Mouse (Mus musculus) limb, embryonic 13.5 days (tissue): ENCODE data around the gene Dmd. TPM values are rescaled to one million over a fixed set of nuclear protein-coding genes. Genes with fewer than 3 reads are reported as not detected.
"Not testable (repeated sequence)": the region's sequence is repeated elsewhere in the genome, so short reads cannot be mapped to it uniquely, and the experiment has no call there.

ENCODE experiments used
- ATAC-seq: fragments of 200-750 bp; cut with Nextera tagmentation; 2 replicates; pipeline ENCODE4 v1.8.0; 2017; ENCODE audit warnings: low read depth, moderate number of reproducible peaks, moderate TSS enrichment; ENCODE audit not compliant: low FRiP score
- H3K27ac ChIP-seq: fragments of 300-500 bp; sonication (generic); 2 replicates; pipeline ENCODE4 v1.5.1; 2015; ENCODE audit warnings: inconsistent platforms, mild to moderate bottlenecking, moderate library complexity
- H3K27me3 ChIP-seq: fragments of 300-500 bp; sonication (generic); 2 replicates; pipeline ENCODE4 v1.6.1; 2015; ENCODE audit warnings: mild to moderate bottlenecking, inconsistent platforms
- H3K36me3 ChIP-seq: fragments of 300-500 bp; sonication (generic); 2 replicates; pipeline ENCODE4 v1.6.1; 2015; ENCODE audit warnings: inconsistent platforms, mild to moderate bottlenecking, moderate library complexity
- H3K4me1 ChIP-seq: fragments of 300-500 bp; sonication (generic); 2 replicates; pipeline ENCODE4 v1.6.1; 2015; ENCODE audit warnings: inconsistent platforms
- H3K4me2 ChIP-seq: fragments of 300-500 bp; sonication (generic); replicated peaks from 2 replicates; pipeline ENCODE4 v1.6.1; 2015; ENCODE audit warnings: inconsistent platforms, mild to moderate bottlenecking, moderate library complexity
- H3K4me3 ChIP-seq: fragments of 300-500 bp; sonication (generic); 2 replicates; pipeline ENCODE4 v1.5.1; 2015; ENCODE audit warnings: moderate library complexity, mild to moderate bottlenecking, inconsistent platforms
- H3K9ac ChIP-seq: fragments of 300-500 bp; sonication (generic); 2 replicates; pipeline ENCODE4 v1.6.1; 2015; ENCODE audit warnings: mild to moderate bottlenecking, inconsistent platforms
- H3K9me3 ChIP-seq: fragments of 300-500 bp; sonication (generic); 2 replicates; pipeline ENCODE4 v1.6.1; 2016; ENCODE audit warnings: inconsistent platforms
- WGBS: fragments of 180-500 bp; shearing (Covaris S2); methylation state at CpG from one replicate; pipeline ENCODE4 v1.1.7; 2015; 5-methylcytosine and 5-hydroxymethylcytosine counted together
- polyA plus RNA-seq: library from polyadenylated mRNA; unstranded; fragments of >200 nt; fragmentation: Nextera tagmentation; extraction: Ambion mirVana; gene quantifications from 2 replicates; pipeline ENCODE4 v1.2.1, GENCODE M21; 2015

Dmd gene
- polyA plus RNA-seq, 1 experiment from 2014 or later = 17.5 TPM

DNA sequence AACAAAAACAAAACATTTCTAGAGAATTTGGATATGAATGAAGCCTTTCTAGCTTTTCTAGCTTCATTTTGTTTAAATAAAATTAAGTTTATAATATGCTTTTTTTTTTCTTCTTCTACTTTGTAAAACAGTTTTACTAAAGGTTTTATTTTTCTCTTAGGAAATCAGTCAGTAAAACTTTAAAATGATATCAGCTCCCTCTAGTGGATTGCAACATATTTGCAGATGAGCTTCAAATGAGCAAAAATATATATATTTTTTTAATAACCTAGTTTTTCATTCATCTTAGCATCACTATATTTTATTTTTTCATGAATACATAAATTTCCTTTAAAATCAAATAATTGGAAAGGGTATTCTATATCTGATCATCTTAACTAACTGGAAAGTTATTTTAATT, 838.7 kb downstream of the Dmd start:
- H3K4me2 ChIP-seq = no peak overlapping the region
- H3K27me3 ChIP-seq = no peaks in the 10 kb centered on the region
- H3K36me3 ChIP-seq = no peaks in the 10 kb centered on the region
- no peak overlapping the region for H3K4me3 ChIP-seq
- no peaks in the 10 kb centered on the region for H3K9me3 ChIP-seq
- H3K9ac ChIP-seq = no peak overlapping the region
- ATAC-seq = no peak
- H3K27ac ChIP-seq = no peak overlapping the region
- no peaks in the 10 kb centered on the region for H3K4me1 ChIP-seq

DNA sequence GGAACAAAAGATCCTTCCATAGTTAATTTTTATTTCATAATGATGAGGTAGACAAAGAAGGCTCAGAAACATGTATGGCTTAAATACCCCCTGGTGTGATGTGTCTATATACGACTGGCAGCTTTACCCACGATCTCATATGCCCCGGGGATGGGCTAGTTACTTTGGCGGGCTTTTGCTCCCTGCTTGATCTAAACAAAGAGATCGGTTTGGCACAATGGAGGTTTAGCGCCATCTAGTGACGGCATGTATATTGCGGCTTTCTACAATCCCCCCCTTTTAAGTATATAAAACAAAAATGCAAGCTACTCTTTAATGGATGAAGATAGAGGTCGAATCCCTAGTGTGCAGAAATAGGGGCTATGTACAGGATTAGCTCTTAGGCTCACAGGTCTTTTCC, 918.8 kb downstream of the Dmd start:
- WGBS = 46% methylated on average over 9 of the region's 9 CpGs
- H3K9ac ChIP-seq, H3K4me3 ChIP-seq, H3K9me3 ChIP-seq, ATAC-seq, H3K27ac ChIP-seq, H3K4me1 ChIP-seq, H3K27me3 ChIP-seq, H3K4me2 ChIP-seq, H3K36me3 ChIP-seq: not testable (repeated sequence)

DNA sequence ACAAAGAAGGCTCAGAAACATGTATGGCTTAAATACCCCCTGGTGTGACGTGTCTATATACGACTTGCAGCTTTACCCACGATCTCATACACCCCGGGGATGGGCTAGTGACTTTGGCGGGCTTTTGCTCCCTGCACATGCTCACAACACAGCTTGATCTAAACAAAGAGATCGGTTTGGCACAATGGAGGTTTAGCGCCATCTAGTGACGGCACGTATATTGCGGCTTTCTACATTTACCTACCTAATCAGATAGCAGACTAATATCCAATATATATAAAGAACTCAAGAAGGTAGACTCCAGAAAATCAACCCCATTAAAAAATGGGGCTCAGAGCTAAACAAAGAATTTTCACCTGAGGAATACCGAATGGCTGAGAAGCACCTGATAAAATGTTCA, 926.7 kb downstream of the Dmd start:
- ATAC-seq, H3K27ac ChIP-seq, H3K9ac ChIP-seq, H3K4me2 ChIP-seq, H3K36me3 ChIP-seq, H3K4me3 ChIP-seq, H3K4me1 ChIP-seq, H3K9me3 ChIP-seq, H3K27me3 ChIP-seq: not testable (repeated sequence)
- WGBS = 85% methylated on average over 11 of the region's 11 CpGs

DNA sequence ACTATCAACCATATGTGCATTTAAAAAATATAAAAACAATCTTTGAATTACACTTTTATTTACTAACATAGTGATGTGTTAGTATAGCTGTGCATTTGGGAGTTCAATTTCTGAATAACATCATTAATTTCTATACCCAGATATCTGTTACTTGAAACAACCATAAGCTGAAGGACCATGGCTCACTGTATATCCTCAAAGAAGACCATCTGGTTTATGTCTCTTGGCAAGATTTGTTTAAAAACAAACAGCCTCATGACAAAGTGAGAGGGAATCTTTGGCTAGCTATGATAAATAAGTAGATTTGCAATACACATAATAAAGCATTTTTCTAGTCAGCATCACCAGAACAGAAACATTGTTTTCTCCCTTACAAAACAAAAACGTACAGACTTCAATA, 1027.2 kb downstream of the Dmd start:
- 68% methylated on average over 1 of the region's 1 CpGs for WGBS
- H3K4me1 ChIP-seq = no peaks in the 10 kb centered on the region
- H3K9ac ChIP-seq = no peak overlapping the region
- H3K27ac ChIP-seq = no peak overlapping the region
- H3K27me3 ChIP-seq = no peaks in the 10 kb centered on the region
- H3K4me2 ChIP-seq = no peak overlapping the region
- H3K9me3 ChIP-seq = no peaks in the 10 kb centered on the region
- ATAC-seq = no peak
- no peak overlapping the region for H3K4me3 ChIP-seq
- H3K36me3 ChIP-seq = no peaks in the 10 kb centered on the region

DNA sequence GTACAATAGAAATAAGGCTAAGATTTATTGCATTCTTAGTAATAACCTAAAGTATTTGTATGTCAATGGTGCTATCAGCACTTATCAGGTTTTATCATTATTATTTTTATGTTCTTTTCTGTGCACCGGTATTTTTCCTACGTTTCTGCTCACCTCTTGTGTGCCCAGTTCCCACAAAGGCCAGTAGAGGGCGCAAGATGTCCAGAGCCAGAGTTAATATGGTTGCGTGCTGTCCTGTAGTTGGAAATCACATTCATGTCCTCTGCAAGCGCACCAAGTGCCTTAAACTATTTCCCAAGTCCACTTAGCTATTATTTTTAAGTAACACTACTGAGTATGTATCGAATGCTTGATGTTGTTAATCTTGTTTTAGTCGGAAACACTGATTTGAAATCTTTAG, 1052.6 kb downstream of the Dmd start:
- H3K36me3 ChIP-seq = no peaks in the 10 kb centered on the region
- ATAC-seq = no peak
- 39% methylated on average over 7 of the region's 7 CpGs for WGBS
- H3K4me1 ChIP-seq = no peaks in the 10 kb centered on the region
- H3K9me3 ChIP-seq = no peaks in the 10 kb centered on the region
- no peaks in the 10 kb centered on the region for H3K27me3 ChIP-seq
- H3K9ac ChIP-seq = no peak overlapping the region
- no peak overlapping the region for H3K4me2 ChIP-seq
- no peak overlapping the region for H3K4me3 ChIP-seq
- no peak overlapping the region for H3K27ac ChIP-seq

DNA sequence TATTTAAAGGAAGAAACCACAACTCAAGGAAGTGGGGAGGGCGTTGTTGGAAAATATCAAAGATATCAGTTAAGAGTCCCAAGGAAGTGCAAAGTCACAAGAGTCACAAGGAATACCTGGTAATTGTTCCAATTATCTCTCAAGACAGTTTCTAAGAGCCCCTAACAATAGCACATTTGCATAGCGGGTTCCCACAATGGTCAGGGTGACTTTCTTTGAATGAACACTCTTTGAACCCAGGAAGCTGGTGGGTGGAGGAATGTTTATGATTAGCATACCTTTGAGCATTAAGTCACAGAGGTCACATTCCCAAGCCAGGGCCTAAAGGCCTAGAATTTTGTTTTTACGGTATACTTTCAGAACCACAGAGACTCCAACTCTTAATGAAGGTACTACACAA, 1113.8 kb downstream of the Dmd start:
- H3K4me1 ChIP-seq, ATAC-seq, H3K27ac ChIP-seq, H3K36me3 ChIP-seq, H3K9me3 ChIP-seq, H3K4me3 ChIP-seq, H3K9ac ChIP-seq, H3K27me3 ChIP-seq, H3K4me2 ChIP-seq: not testable (repeated sequence)
- 91% methylated on average over 3 of the region's 3 CpGs for WGBS

DNA sequence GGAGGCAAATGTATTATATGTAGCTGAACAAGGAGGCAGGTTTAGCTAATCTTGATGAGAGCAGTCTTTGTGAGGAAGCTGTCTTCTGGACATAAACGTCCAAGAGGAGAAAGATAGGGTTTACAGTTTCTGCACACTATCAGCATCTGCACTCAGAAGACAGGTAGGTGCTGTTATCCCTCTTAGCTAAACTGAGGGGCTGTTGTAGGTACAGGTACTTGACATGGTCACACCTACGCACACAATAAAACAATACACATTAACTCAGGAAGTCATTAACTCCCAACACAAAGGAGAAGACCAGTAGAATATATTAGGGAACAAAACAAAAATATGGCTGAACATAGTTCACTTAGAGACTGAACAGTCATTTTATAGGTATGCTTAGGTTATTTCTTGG, 1217.2 kb downstream of the Dmd start:
- no peak for ATAC-seq
- Histone ChIP-seq H3K27ac (no peak overlapping the region), H3K4me1 (no peaks in the 10 kb centered on the region), H3K9ac (no peak overlapping the region), H3K27me3 (no peaks in the 10 kb centered on the region), H3K4me3 (no peak overlapping the region), H3K9me3 (no peaks in the 10 kb centered on the region), H3K36me3 (no peaks in the 10 kb centered on the region), H3K4me2 (no peak overlapping the region)
- WGBS = 77% methylated on average over 2 of the region's 2 CpGs

DNA sequence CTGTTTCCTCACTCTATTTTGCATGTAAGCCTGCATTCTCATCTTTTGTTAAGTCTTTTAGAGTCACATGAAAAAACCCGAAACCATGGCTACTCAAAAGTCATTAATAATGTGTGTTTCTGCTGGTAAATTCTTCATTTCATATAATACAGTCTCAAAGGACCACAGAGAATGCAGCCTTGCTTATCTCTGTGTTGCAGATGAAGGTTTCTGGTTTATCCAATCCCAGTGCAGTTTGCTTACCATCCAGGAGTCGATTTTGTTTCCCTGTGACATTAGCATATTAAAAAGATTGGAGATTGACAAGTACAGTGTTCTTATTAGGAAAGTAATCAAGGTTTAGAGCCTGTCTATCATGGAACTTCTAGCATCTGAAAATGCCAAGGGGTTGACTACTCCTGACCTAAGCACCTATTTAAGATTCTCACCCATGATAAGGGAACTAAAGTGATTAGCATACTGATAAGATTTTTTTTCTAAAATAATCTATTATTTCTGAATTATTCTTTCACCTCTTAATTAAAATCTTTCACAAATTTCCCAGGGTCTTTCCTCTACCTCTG, 1292.7 kb downstream of the Dmd start:
- Histone ChIP-seq H3K27ac (no peak overlapping the region), H3K9me3 (no peaks in the 10 kb centered on the region), H3K4me3 (no peak overlapping the region), H3K27me3 (no peaks in the 10 kb centered on the region), H3K36me3 (no peaks in the 10 kb centered on the region), H3K4me2 (no peak overlapping the region), H3K9ac (no peak overlapping the region), H3K4me1 (no peaks in the 10 kb centered on the region)
- WGBS = 63% methylated on average over 2 of the region's 2 CpGs
- ATAC-seq = no peak

DNA sequence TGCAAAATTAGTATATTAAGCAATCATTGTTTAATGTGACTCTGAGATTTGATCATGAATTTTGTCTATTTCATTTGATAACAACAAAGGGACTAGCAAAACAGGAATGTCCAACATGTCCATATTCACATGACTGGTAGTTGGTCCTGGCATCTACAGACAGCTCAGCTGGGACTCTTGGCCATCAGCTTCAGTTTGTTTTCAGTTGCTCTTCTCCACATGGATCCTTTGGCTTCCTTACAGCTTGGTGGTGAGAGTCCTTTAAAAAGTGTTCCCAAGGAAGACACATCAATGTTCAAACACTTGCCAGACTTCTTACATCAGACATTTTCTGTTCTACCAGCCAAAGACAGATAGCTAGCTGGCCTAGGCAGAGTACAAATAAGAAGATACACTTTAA, 1381.9 kb downstream of the Dmd start:
- H3K27ac ChIP-seq = no peak overlapping the region
- H3K9ac ChIP-seq = no peak overlapping the region
- ATAC-seq = no peak
- no peak overlapping the region for H3K4me3 ChIP-seq
- H3K27me3 ChIP-seq = no peaks in the 10 kb centered on the region
- no peaks in the 10 kb centered on the region for H3K4me1 ChIP-seq
- H3K9me3 ChIP-seq = no peaks in the 10 kb centered on the region
- H3K36me3 ChIP-seq = no peaks in the 10 kb centered on the region
- H3K4me2 ChIP-seq = no peak overlapping the region

DNA sequence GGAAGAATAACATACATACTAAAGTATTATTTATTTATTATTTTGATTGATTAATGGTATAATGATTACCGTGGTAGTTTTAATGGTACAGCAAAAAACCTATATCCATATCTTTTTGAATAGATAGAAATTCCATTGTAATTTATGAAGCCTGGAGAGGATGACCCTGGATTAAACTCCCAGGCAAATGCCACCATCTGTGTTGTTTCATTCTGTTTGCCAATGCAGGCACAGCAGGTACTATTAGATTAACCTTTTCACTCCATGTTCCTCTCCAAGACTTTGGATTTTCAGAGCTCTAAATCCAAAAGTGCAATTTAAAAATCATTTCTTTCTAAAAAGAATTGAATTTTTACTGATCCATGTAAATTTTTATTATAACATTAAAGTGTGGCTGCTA, 1383.5 kb downstream of the Dmd start:
- no peak overlapping the region for H3K9ac ChIP-seq
- no peak overlapping the region for H3K27ac ChIP-seq
- 97% methylated on average over 1 of the region's 1 CpGs for WGBS
- H3K36me3 ChIP-seq = no peaks in the 10 kb centered on the region
- no peaks in the 10 kb centered on the region for H3K9me3 ChIP-seq
- H3K27me3 ChIP-seq = no peaks in the 10 kb centered on the region
- no peaks in the 10 kb centered on the region for H3K4me1 ChIP-seq
- H3K4me2 ChIP-seq = no peak overlapping the region
- no peak overlapping the region for H3K4me3 ChIP-seq
- ATAC-seq = no peak

DNA sequence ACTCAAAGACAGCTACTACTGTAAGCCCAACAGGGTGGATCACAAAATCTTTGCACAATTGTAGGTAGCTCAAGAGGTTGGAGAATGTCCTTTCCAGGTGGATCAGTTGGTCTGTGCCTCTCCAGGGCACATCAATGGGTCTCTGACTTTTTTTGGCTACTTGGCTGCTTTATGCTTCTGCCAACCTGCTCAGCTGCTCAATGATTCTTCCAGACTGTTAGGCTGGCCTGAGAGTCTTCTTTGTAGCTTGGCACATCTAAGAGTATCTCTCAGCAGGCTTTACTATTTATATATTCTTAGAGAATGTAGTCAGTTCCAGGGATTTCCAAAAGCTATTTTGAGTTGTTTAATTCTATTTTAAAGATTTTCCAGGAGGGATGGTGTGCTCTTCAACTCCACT, 1416.3 kb downstream of the Dmd start:
- Histone ChIP-seq H3K27ac (no peak overlapping the region), H3K4me3 (no peak overlapping the region), H3K9me3 (no peaks in the 10 kb centered on the region), H3K4me2 (no peak overlapping the region), H3K36me3 (no peaks in the 10 kb centered on the region), H3K4me1 (no peaks in the 10 kb centered on the region), H3K9ac (no peak overlapping the region), H3K27me3 (no peaks in the 10 kb centered on the region)
- ATAC-seq = no peak

DNA sequence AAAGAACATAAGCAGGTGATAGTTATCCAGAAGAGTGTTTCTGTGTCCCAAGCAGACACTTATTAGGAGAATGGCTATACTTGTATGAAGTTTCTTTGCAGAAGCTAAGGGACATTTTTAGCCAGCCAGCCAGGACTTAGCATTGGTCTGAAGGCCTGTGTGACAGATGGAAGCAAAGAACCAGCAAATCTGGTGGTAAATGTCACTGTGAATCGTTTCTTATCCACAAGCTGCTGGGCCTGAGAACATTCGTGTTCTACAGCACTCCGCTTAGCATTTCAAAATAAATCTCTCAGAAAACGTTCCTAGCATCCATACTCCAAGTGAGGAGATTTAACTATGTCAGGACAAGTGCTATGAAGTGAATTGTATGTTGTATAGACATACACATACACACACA, 1486.9 kb downstream of the Dmd start:
- no peaks in the 10 kb centered on the region for H3K9me3 ChIP-seq
- H3K36me3 ChIP-seq = no peaks in the 10 kb centered on the region
- H3K4me3 ChIP-seq = no peak overlapping the region
- H3K27me3 ChIP-seq = no peaks in the 10 kb centered on the region
- H3K9ac ChIP-seq = no peak overlapping the region
- 90% methylated on average over 4 of the region's 4 CpGs for WGBS
- ATAC-seq = no peak
- no peaks in the 10 kb centered on the region for H3K4me1 ChIP-seq
- H3K27ac ChIP-seq = no peak overlapping the region
- H3K4me2 ChIP-seq = no peak overlapping the region

DNA sequence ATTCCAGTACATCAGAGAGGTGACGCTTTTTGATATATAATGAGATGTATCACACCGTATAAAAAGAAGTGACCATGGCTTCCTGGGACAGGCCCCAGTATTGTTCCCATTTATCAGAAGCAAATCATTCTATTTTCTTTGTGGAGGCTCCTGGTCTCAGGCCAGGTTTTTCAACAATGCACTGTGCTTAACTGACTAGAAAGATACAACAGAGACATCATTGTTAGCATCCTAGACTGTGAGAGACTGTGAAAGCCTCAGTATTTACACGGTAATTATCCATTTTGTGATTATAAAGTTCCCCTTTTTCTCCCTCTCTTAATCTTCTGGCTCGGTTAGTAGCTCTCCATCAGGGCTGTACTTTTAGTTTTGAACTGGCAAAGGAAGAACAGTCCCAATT, 1487.9 kb downstream of the Dmd start:
- Histone ChIP-seq H3K27ac (no peak overlapping the region), H3K4me1 (no peaks in the 10 kb centered on the region), H3K9ac (no peak overlapping the region), H3K36me3 (no peaks in the 10 kb centered on the region), H3K4me3 (no peak overlapping the region), H3K9me3 (no peaks in the 10 kb centered on the region), H3K4me2 (no peak overlapping the region), H3K27me3 (no peaks in the 10 kb centered on the region)
- no peak for ATAC-seq
- WGBS = 80% methylated on average over 4 of the region's 4 CpGs

DNA sequence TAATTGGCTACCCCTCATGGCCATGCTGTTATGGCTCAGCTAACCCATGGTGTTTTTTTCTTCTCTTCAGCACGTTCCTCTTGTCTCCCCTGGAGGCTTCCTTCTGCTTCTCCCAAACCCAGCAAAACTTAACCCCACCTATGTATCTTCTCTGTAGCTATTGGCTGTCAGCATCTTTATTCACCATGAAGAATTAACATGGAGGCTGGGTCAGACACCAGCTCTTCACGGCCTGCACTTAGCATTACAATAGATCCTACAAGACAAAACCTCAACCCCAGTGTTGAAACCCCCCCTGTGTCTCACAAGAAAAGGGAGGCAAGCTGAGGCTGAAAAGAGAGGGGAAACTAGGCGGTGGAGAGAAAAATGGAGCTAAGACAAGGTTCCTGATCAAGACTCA, 1494.3 kb downstream of the Dmd start:
- no peak overlapping the region for H3K4me2 ChIP-seq
- H3K9me3 ChIP-seq = no peaks in the 10 kb centered on the region
- H3K4me1 ChIP-seq = no peaks in the 10 kb centered on the region
- H3K27me3 ChIP-seq = no peaks in the 10 kb centered on the region
- no peak overlapping the region for H3K4me3 ChIP-seq
- no peaks in the 10 kb centered on the region for H3K36me3 ChIP-seq
- no peak overlapping the region for H3K27ac ChIP-seq
- 72% methylated on average over 3 of the region's 3 CpGs for WGBS
- H3K9ac ChIP-seq = no peak overlapping the region
- no peak for ATAC-seq
